19 mouse cellular contexts compared by ENCODE assay signal in the genomic region with DNA sequence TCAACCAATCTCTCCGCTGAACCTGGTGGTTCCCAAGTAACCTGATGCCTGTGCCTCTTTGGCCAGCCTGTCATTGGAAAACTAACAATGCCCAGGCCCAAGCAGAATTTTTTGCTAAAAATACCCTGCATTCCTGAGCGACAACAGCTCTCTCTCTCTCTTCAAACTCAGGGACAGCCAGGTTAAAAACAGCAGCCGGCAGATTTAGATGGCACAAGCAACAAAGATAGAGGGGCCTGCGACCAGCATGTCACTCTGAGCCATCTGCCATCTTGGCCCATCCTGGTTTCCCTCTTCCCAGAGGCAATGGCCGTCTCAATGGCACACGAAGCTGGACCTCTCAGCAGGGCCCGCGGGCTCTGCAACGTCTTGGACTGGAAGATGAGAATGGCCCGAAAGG.
A peak's percentile ranks its signal among the peaks of the same experiment; 100 is the strongest.
DNase-seq lines count a peak whose midpoint lies in the region; ATAC-seq lines count a peak whose summit lies in the region.
"Had no signal": no experiment of that assay in that cellular context is flagged by ENCODE, and none has a peak within 500 bp of the region (broad histone marks: within the 10 kb centered on the region; RNA-seq: fewer than 3 reads in every experiment).

No protein-coding gene starts in this region.

- H3K9ac ChIP-seq in embryonic facial prominence, embryonic 14.5 days (ENCODE audit: low read depth, low read length): no peak overlapping the region
- no peak overlapping the region for H3K9ac ChIP-seq in heart, embryonic 11.5 days (ENCODE audit: low read depth, low read length)
- H3K9ac ChIP-seq: embryonic facial prominence, embryonic 13.5 days; forebrain, embryonic 12.5 days; lung, embryonic 15.5 days; neural tube, embryonic 15.5 days had no signal

- no peaks in the 10 kb centered on the region for H3K4me1 ChIP-seq in embryonic facial prominence, embryonic 14.5 days (ENCODE audit: control insufficient read depth, insufficient read depth, low read length)
- H3K4me1 ChIP-seq in heart, embryonic 11.5 days (ENCODE audit: control insufficient read depth, insufficient read depth, low read length): peaks cover 19% of the 10 kb centered on the region
- H3K4me1 ChIP-seq in limb, embryonic 10.5 days: peaks cover 10% of the 10 kb centered on the region; the same call in 1 of the 2 replicates
- H3K4me1 ChIP-seq: lung, embryonic 15.5 days had no signal

- no peak overlapping the region for H3K27ac ChIP-seq in embryonic facial prominence, embryonic 14.5 days (replicated peaks; ENCODE audit: low read depth, low read length)
- H3K27ac ChIP-seq in heart, embryonic 11.5 days (ENCODE audit: low read depth, low read length): peak overlapping the region; percentile 73
- H3K27ac ChIP-seq in limb, embryonic 10.5 days: peak overlapping the region; percentile 73; the same call in 1 of the 2 replicates
- H3K27ac ChIP-seq: embryonic facial prominence, embryonic 13.5 days; forebrain, embryonic 12.5 days; gastrocnemius, adult 2 months; hindbrain, embryonic 10.5 days; lung, embryonic 15.5 days; neural tube, embryonic 15.5 days had no signal

- H3K27me3 ChIP-seq in embryonic facial prominence, embryonic 14.5 days (replicated peaks; ENCODE audit: control insufficient read depth, insufficient read depth, low read length): no peaks in the 10 kb centered on the region
- no peaks in the 10 kb centered on the region for H3K27me3 ChIP-seq in heart, embryonic 11.5 days (ENCODE audit: control insufficient read depth, insufficient read depth, low read length)
- H3K27me3 ChIP-seq in limb, embryonic 10.5 days (ENCODE audit: low read depth, poor library complexity, severe bottlenecking): no peaks in the 10 kb centered on the region
- H3K27me3 ChIP-seq: CH12.LX; embryonic facial prominence, embryonic 13.5 days; lung, embryonic 15.5 days; neural tube, embryonic 15.5 days had no signal

- DNase-seq in left cerebral cortex, postnatal 4 days: peak; percentile 51
- DNase-seq in left cerebral cortex, adult 8-10 months (ENCODE audit: low spot score in 2 of 2): no peak
- DNase-seq in embryonic facial prominence, embryonic 14.5 days (ENCODE audit: low spot score): peak; percentile 30
- peak; percentile 35 for DNase-seq in limb, embryonic 10.5 days (ENCODE audit: low spot score)
- DNase-seq in spleen, postnatal 4 days (ENCODE audit: low spot score in 2 of 2): no peak
- DNase-seq in urinary bladder, postnatal 4 days (ENCODE audit: low spot score in 2 of 2): no peak
- DNase-seq: gastrocnemius, adult 2 months; kidney, postnatal 36 days; liver; right cerebral cortex, adult 18-20 months; thymus, adult 18-20 months had no signal

- intact Hi-C loops in left cerebral cortex, postnatal 4 days (cut with DNase I): no loop called here

- H3K4me2 ChIP-seq in embryonic facial prominence, embryonic 14.5 days (ENCODE audit: low read depth, low read length): no peak overlapping the region
- no peak overlapping the region for H3K4me2 ChIP-seq in heart, embryonic 11.5 days
- H3K4me2 ChIP-seq: embryonic facial prominence, embryonic 13.5 days; forebrain, embryonic 12.5 days; lung, embryonic 15.5 days; neural tube, embryonic 15.5 days had no signal

- WGBS in embryonic facial prominence, embryonic 14.5 days: 54% methylated on average over 10 of the region's 10 CpGs
- 46% methylated on average over 10 of the region's 10 CpGs for WGBS in heart, embryonic 11.5 days (ENCODE audit: insufficient replicate concordance)
- WGBS in limb, embryonic 10.5 days: 77% methylated on average over 10 of the region's 10 CpGs

- no peaks in the 10 kb centered on the region for H3K9me3 ChIP-seq in embryonic facial prominence, embryonic 14.5 days (ENCODE audit: control insufficient read depth, low read length)
- H3K9me3 ChIP-seq in heart, embryonic 11.5 days (replicated peaks; ENCODE audit: control insufficient read depth, low read length): no peaks in the 10 kb centered on the region
- H3K9me3 ChIP-seq in limb, embryonic 10.5 days (replicated peaks): no peaks in the 10 kb centered on the region
- H3K9me3 ChIP-seq: embryonic facial prominence, embryonic 13.5 days; forebrain, embryonic 12.5 days; hindbrain, embryonic 10.5 days; lung, embryonic 15.5 days; neural tube, embryonic 15.5 days had no signal

- no peaks in the 10 kb centered on the region for H3K36me3 ChIP-seq in embryonic facial prominence, embryonic 14.5 days (ENCODE audit: control insufficient read depth, insufficient read depth, low read length)
- no peaks in the 10 kb centered on the region for H3K36me3 ChIP-seq in heart, embryonic 11.5 days (ENCODE audit: control insufficient read depth, insufficient read depth, low read length)
- no peaks in the 10 kb centered on the region for H3K36me3 ChIP-seq in limb, embryonic 10.5 days
- H3K36me3 ChIP-seq: embryonic facial prominence, embryonic 13.5 days; forebrain, embryonic 12.5 days; hindbrain, embryonic 10.5 days; lung, embryonic 15.5 days; neural tube, embryonic 15.5 days had no signal

- ATAC-seq in embryonic facial prominence, embryonic 14.5 days (ENCODE audit: low read depth): no peak
- no peak for ATAC-seq in heart, embryonic 11.5 days (replicated peaks; ENCODE audit: insufficient number of reproducible peaks, low FRiP score, low TSS enrichment)
- ATAC-seq: intestine, postnatal 0 days had no signal

- no peak overlapping the region for H3K4me3 ChIP-seq in embryonic facial prominence, embryonic 14.5 days (ENCODE audit: low read depth, low read length)
- no peak overlapping the region for H3K4me3 ChIP-seq in heart, embryonic 11.5 days (ENCODE audit: low read depth, low read length)
- no peak overlapping the region for H3K4me3 ChIP-seq in limb, embryonic 10.5 days
- H3K4me3 ChIP-seq: embryonic facial prominence, embryonic 13.5 days; forebrain, embryonic 12.5 days; gastrocnemius, adult 2 months; hindbrain, embryonic 10.5 days; lung, embryonic 15.5 days; neural tube, embryonic 15.5 days had no signal

Comparison
In these comparisons a context has a peak if more than half of its experiments do, and no peak if none do; other contexts are left out.
1. DNase-seq: peak in left cerebral cortex, postnatal 4 days (single experiment), embryonic facial prominence, embryonic 14.5 days (single experiment) and limb, embryonic 10.5 days (single experiment); none in left cerebral cortex, adult 8-10 months (0 of 2), spleen, postnatal 4 days (0 of 2) and urinary bladder, postnatal 4 days (0 of 2).